Mouse (Mus musculus): ENCODE data around the gene Atp5f1. TPM values are rescaled to one million over a fixed set of nuclear protein-coding genes. Genes with fewer than 3 reads are reported as not detected.

Gene Atp5f1
- polyA plus RNA-seq, 1 experiment from 2014 or later = 459 TPM

Other genes with a start within 250 kb of the Atp5f1 start
- 66.0 and 66.3 TPM in 2 replicates for gene Rap1a, start 158.8 kb downstream of the Atp5f1 start, polyA plus RNA-seq (2016; fragmentation: Nextera tagmentation; extraction: Ambion mirVana)
- gene Adora3, start 89.2 kb downstream of the Atp5f1 start, polyA plus RNA-seq (2016; fragmentation: Nextera tagmentation; extraction: Ambion mirVana) = not detected in 2 replicates
- 0.15 TPM in 1 of 2 replicates, not detected in the other for gene Tmigd3, start 89.2 kb downstream of the Atp5f1 start, polyA plus RNA-seq (2016; fragmentation: Nextera tagmentation; extraction: Ambion mirVana)
- 0.34 and 0.61 TPM in 2 replicates for gene I830077J02Rik, start 27.4 kb downstream of the Atp5f1 start, polyA plus RNA-seq (2016; fragmentation: Nextera tagmentation; extraction: Ambion mirVana)
- 180 and 193 TPM in 2 replicates for gene Wdr77, start 730 bp downstream of the Atp5f1 start, polyA plus RNA-seq (2016; fragmentation: Nextera tagmentation; extraction: Ambion mirVana)
- 2.0 and 2.7 TPM in 2 replicates for gene Ovgp1, start 13.6 kb upstream of the Atp5f1 start, polyA plus RNA-seq (2016; fragmentation: Nextera tagmentation; extraction: Ambion mirVana)
- 0.21 and 0.79 TPM in 2 replicates for gene Pifo, start 54.5 kb upstream of the Atp5f1 start, polyA plus RNA-seq (2016; fragmentation: Nextera tagmentation; extraction: Ambion mirVana)
- gene Chil5, start 72.7 kb upstream of the Atp5f1 start, polyA plus RNA-seq (2016; fragmentation: Nextera tagmentation; extraction: Ambion mirVana) = not detected in 2 replicates
- gene Chia1, start 153.1 kb upstream of the Atp5f1 start, polyA plus RNA-seq (2016; fragmentation: Nextera tagmentation; extraction: Ambion mirVana) = 0.20 and 0.29 TPM in 2 replicates
- gene Chil3, start 207.5 kb upstream of the Atp5f1 start, polyA plus RNA-seq (2016; fragmentation: Nextera tagmentation; extraction: Ambion mirVana) = not detected in 2 replicates